Comparison of ENCODE assay signal across 12 mouse cellular contexts in genomic region chr17:12099415-12099814, GRCm38 (mm10).
"Had no signal": no experiment of that assay in that cellular context is flagged by ENCODE, and none has a peak within 500 bp of the region (broad histone marks: within the 10 kb centered on the region; RNA-seq: fewer than 3 reads in every experiment).

No protein-coding gene starts in this region.

- ATAC-seq: intestine, postnatal 0 days had no signal

- DNase-seq: kidney, adult 9 months; kidney, postnatal 36 days; liver, embryonic 13.5 days; lung, adult 18-20 months; lung, postnatal 36 days; midbrain, embryonic 14.5 days; thymus, postnatal 14 days had no signal

- H3K9me3 ChIP-seq: liver, embryonic 13.5 days had no signal

- H3K27me3 ChIP-seq: limb, embryonic 15.5 days; liver, embryonic 13.5 days; neural tube, embryonic 12.5 days had no signal

- H3K9ac ChIP-seq: limb, embryonic 15.5 days; liver, embryonic 13.5 days; neural tube, embryonic 12.5 days had no signal

- H3K27ac ChIP-seq: kidney, postnatal 0 days; limb, embryonic 15.5 days; liver, embryonic 13.5 days; midbrain, embryonic 10.5 days; neural tube, embryonic 12.5 days had no signal

- H3K4me3 ChIP-seq: limb, embryonic 15.5 days; liver, embryonic 13.5 days; midbrain, embryonic 10.5 days; neural tube, embryonic 12.5 days had no signal

- H3K4me1 ChIP-seq: limb, embryonic 15.5 days; midbrain, embryonic 10.5 days; neural tube, embryonic 12.5 days had no signal

- H3K4me2 ChIP-seq: limb, embryonic 15.5 days; liver, embryonic 13.5 days; neural tube, embryonic 12.5 days had no signal

- H3K36me3 ChIP-seq: limb, embryonic 15.5 days; liver, embryonic 13.5 days; midbrain, embryonic 10.5 days; neural tube, embryonic 12.5 days had no signal
